Comparison of ENCODE assay signal across 20 mouse cellular contexts in genomic region chr16:33368632-33369031, GRCm38 (mm10). TPM values are rescaled to one million over a fixed set of nuclear protein-coding genes. Genes with fewer than 3 reads are reported as not detected.
DNase-seq lines count a peak whose midpoint lies in the region; ATAC-seq and TF ChIP-seq lines count a peak whose summit lies in the region.
"Had no signal": no experiment of that assay in that cellular context is flagged by ENCODE, and none has a peak within 500 bp of the region (broad histone marks: within the 10 kb centered on the region; RNA-seq: fewer than 3 reads in every experiment).

No protein-coding gene starts in this region.

- WGBS in heart, embryonic 10.5 days, result 73% methylated on average over 3 of the region's 3 CpGs
- WGBS in heart, embryonic 16.5 days, result 50% methylated on average over 3 of the region's 3 CpGs

- ATAC-seq in heart, embryonic 16.5 days (replicated peaks; ENCODE audit: extremely low read depth, insufficient read depth, low FRiP score), result 0 out of 2 replicates have a peak, but pooled peaks have one; percentile 58
- ATAC-seq: forebrain, embryonic 15.5 days; intestine, embryonic 16.5 days had no signal

- H3K27me3 ChIP-seq in heart, embryonic 10.5 days (ENCODE audit: insufficient read depth, poor library complexity, severe bottlenecking), result no peaks in the 10 kb centered on the region
- no peaks in the 10 kb centered on the region for H3K27me3 ChIP-seq in heart, embryonic 16.5 days (ENCODE audit: control insufficient read depth, insufficient read depth, low read length)
- no peaks in the 10 kb centered on the region for H3K27me3 ChIP-seq in ES-Bruce4 (ENCODE audit: control insufficient read depth, insufficient read depth, low read length, poor library complexity, severe bottlenecking)
- H3K27me3 ChIP-seq: CH12.LX; forebrain, embryonic 15.5 days; hindbrain, embryonic 15.5 days; kidney, embryonic 15.5 days had no signal

- H3K9ac ChIP-seq in heart, embryonic 16.5 days (ENCODE audit: low read length), result no peak overlapping the region
- no peak overlapping the region for H3K9ac ChIP-seq in ES-Bruce4 (ENCODE audit: low read depth, poor library complexity, severe bottlenecking)
- no peak overlapping the region for H3K9ac ChIP-seq in ES-E14 (ENCODE audit: insufficient read depth, low read depth, low read length, poor library complexity, severe bottlenecking)
- H3K9ac ChIP-seq: forebrain, embryonic 15.5 days; hindbrain, embryonic 15.5 days; kidney, embryonic 15.5 days had no signal

- peak; percentile 76 for DNase-seq in heart, embryonic 10.5 days (ENCODE audit: low spot score)
- no peak for DNase-seq in heart, adult 18-20 months
- DNase-seq in heart, postnatal 10 days, result no peak
- DNase-seq in ES-E14 (ENCODE audit: low read depth, low spot score), result no peak
- DNase-seq in frontal cortex, postnatal 14 days (ENCODE audit: low spot score in 2 of 2), result no peak
- DNase-seq: adrenal gland, adult 2 months; adrenal gland, postnatal 25 days; cerebellum, adult 18-20 months; cerebellum, adult 9-11 months; gastrocnemius, postnatal 10 days; heart, postnatal 36 days; kidney, adult 2 months had no signal

- H3K4me1 ChIP-seq in heart, embryonic 10.5 days, result peaks cover 16% of the 10 kb centered on the region; the same call in 1 of the 2 replicates
- peaks cover 11% of the 10 kb centered on the region for H3K4me1 ChIP-seq in heart, embryonic 16.5 days (ENCODE audit: control insufficient read depth, insufficient read depth, low read length)
- H3K4me1 ChIP-seq in ES-Bruce4 (ENCODE audit: control insufficient read depth, insufficient read depth, low read length), result peaks cover 3% of the 10 kb centered on the region
- peaks cover 0 to 3% of the 10 kb centered on the region in 2 experiments; a peak in 1 of 4 replicates for H3K4me1 ChIP-seq in ES-E14 (ENCODE audit: control insufficient read depth in 2 of 2, insufficient read depth in 2 of 2, low read length in 2 of 2, poor library complexity in 1 of 2)
- H3K4me1 ChIP-seq: forebrain, embryonic 15.5 days; hindbrain, embryonic 15.5 days; kidney, embryonic 15.5 days had no signal

- no peaks in the 10 kb centered on the region for H3K9me3 ChIP-seq in heart, embryonic 10.5 days
- H3K9me3 ChIP-seq in heart, embryonic 16.5 days (replicated peaks; ENCODE audit: control insufficient read depth, low read length), result no peaks in the 10 kb centered on the region
- H3K9me3 ChIP-seq in ES-Bruce4 (replicated peaks; ENCODE audit: control insufficient read depth, insufficient read depth, low read length, poor library complexity, severe bottlenecking), result no peaks in the 10 kb centered on the region
- no peaks in the 10 kb centered on the region for H3K9me3 ChIP-seq in ES-E14 (ENCODE audit: control insufficient read depth, insufficient read depth, low read depth, low read length)
- H3K9me3 ChIP-seq: embryonic facial prominence, embryonic 10.5 days; forebrain, embryonic 15.5 days; hindbrain, embryonic 15.5 days; kidney, embryonic 15.5 days had no signal

- peak overlapping the region; percentile 52; the same call in 1 of the 2 replicates for H3K27ac ChIP-seq in heart, embryonic 10.5 days
- H3K27ac ChIP-seq in heart, embryonic 16.5 days (ENCODE audit: low read length), result peak overlapping the region; percentile 28; the same call in 1 of the 2 replicates
- H3K27ac ChIP-seq in ES-Bruce4 (ENCODE audit: insufficient read depth, low read length), result peak overlapping the region; percentile 75
- peak overlapping the region; percentile 4; the same call in 1 of the 2 replicates for H3K27ac ChIP-seq in ES-E14 (ENCODE audit: insufficient read depth, low read depth, low read length, poor library complexity, severe bottlenecking)
- H3K27ac ChIP-seq: embryonic facial prominence, embryonic 10.5 days; forebrain, embryonic 15.5 days; hindbrain, embryonic 15.5 days; kidney, embryonic 15.5 days had no signal

- intact Hi-C loops in heart, postnatal 10 days (cut with DNase I), result no loop called here

- in situ Hi-C loops in ES-E14 (cut with MboI; ENCODE audit: low sequenced_read_pairs in 2 of 2, unreplicated experiment in 2 of 2), result no loop called here

- TF ChIP-seq EP300 in ES-Bruce4 (IDR thresholded peaks at IDR 0.05; ENCODE audit: insufficient read depth, low read depth, low read length), result peak; percentile 76

- H3K4me3 ChIP-seq in heart, embryonic 10.5 days, result no peak overlapping the region
- no peak overlapping the region for H3K4me3 ChIP-seq in heart, embryonic 16.5 days (ENCODE audit: low read length)
- H3K4me3 ChIP-seq in ES-Bruce4 (ENCODE audit: low read depth, low read length), result no peak overlapping the region
- H3K4me3 ChIP-seq in ES-E14 (ENCODE audit: insufficient read depth in 1 of 2, low read depth in 1 of 2, low read length in 2 of 2, poor library complexity in 1 of 2, severe bottlenecking in 1 of 2), result no peak overlapping the region
- H3K4me3 ChIP-seq: embryonic facial prominence, embryonic 10.5 days; forebrain, embryonic 15.5 days; hindbrain, embryonic 15.5 days; kidney, embryonic 15.5 days had no signal

- no peak for TF ChIP-seq CTCF in ES-Bruce4 (IDR thresholded peaks at IDR 0.05; ENCODE audit: low read depth, low read length)

- H3K36me3 ChIP-seq in heart, embryonic 10.5 days, result no peaks in the 10 kb centered on the region
- H3K36me3 ChIP-seq in heart, embryonic 16.5 days (ENCODE audit: control insufficient read depth, insufficient read depth), result no peaks in the 10 kb centered on the region
- H3K36me3 ChIP-seq in ES-Bruce4 (ENCODE audit: control insufficient read depth, insufficient read depth, low read length, poor library complexity, severe bottlenecking) (no peaks in the 10 kb centered on the region), ES-E14 (ENCODE audit: control insufficient read depth, insufficient read depth, low read length, poor library complexity, severe bottlenecking) (no peaks in the 10 kb centered on the region)
- H3K36me3 ChIP-seq: embryonic facial prominence, embryonic 10.5 days; forebrain, embryonic 15.5 days; hindbrain, embryonic 15.5 days; kidney, embryonic 15.5 days had no signal

- H3K4me2 ChIP-seq in heart, embryonic 16.5 days (ENCODE audit: low read depth, low read length), result no peak overlapping the region
- H3K4me2 ChIP-seq: forebrain, embryonic 15.5 days; hindbrain, embryonic 15.5 days; kidney, embryonic 15.5 days had no signal

- no peak for TF ChIP-seq POLR2A in ES-Bruce4 (IDR thresholded peaks at IDR 0.05; ENCODE audit: insufficient read depth, low read length)

TF ChIP-seq in ES-E14, 5 proteins besides CTCF, POLR2A, EP300 and RAD21:
- TF ChIP-seq CHD2 (IDR thresholded peaks at IDR 0.05; ENCODE audit: low read depth, low read length) (no peak), HCFC1 (IDR thresholded peaks at IDR 0.05; ENCODE audit: borderline replicate concordance, insufficient read depth, low read length) (no peak), MAFK (IDR thresholded peaks at IDR 0.05; ENCODE audit: insufficient read depth, low read depth, low read length) (no peak), ZNF384 (IDR thresholded peaks at IDR 0.05; ENCODE audit: low read depth, low read length) (no peak), ZC3H11A (IDR thresholded peaks at IDR 0.05; ENCODE audit: borderline replicate concordance, low read depth, low read length) (no peak)

RNA-seq across cellular contexts. Expression of gene Zfp148, which starts 12.0 kb away (rescaled TPM):
- polyA plus RNA-seq in heart, embryonic 10.5 days (2016; fragmentation: Nextera tagmentation; extraction: Ambion mirVana), result 38.0 and 43.5 TPM in 2 replicates
- total RNA-seq in heart, adult 18-20 months (2021), result 10 to 100 TPM; 36.5 to 41.9 TPM
- polyA plus RNA-seq in heart, embryonic 16.5 days (2015; fragmentation: Nextera tagmentation; extraction: Ambion mirVana), result 40.7 and 41.5 TPM in 2 replicates
- total RNA-seq in heart, postnatal 10 days (2021), result 10 to 100 TPM; 50.3 to 51.4 TPM
- 46.8 and 48.1 TPM in 2 replicates for polyA plus RNA-seq in ES-Bruce4 (2011; ENCODE audit: insufficient read depth, insufficient read length, low read depth, missing spikeins)
- 14.6 and 19.5 TPM in 2 replicates for total RNA-seq in ES-E14 (2012; rRNA removed)

Comparison
In these comparisons a context has a peak if more than half of its experiments do, and no peak if none do; other contexts are left out.
1. H3K27ac ChIP-seq: peak in every context shown above with its lines; median percentile 75 in ES-Bruce4; 52 in heart, embryonic 10.5 days; 28 in heart, embryonic 16.5 days; 4 in ES-E14.